Mouse (Mus musculus) hindbrain, embryonic 11.5 days (tissue): ENCODE results near the gene Kcnq1. TPM values are rescaled to one million over a fixed set of nuclear protein-coding genes. Genes with fewer than 3 reads are reported as not detected.

Experiments
- ATAC-seq: fragments of 200-750 bp; cut with Nextera tagmentation; 2 replicates; pipeline ENCODE4 v1.8.0; 2017; ENCODE audit warnings: mild to moderate bottlenecking, moderate TSS enrichment, moderate library complexity; ENCODE audit not compliant: low FRiP score
- DNase-seq: peaks from one replicate; pipeline ENCODE4 v3.0.0-alpha.2; 2015; ENCODE audit warnings: low spot score
- H3K27ac ChIP-seq: fragments of 300-500 bp; sonication (generic); 2 replicates; pipeline ENCODE4 v1.5.1; 2014; ENCODE audit warnings: mild to moderate bottlenecking, low read depth, low read length
- H3K27me3 ChIP-seq: fragments of 300-500 bp; sonication (generic); 2 replicates; pipeline ENCODE4 v1.6.1; 2014; ENCODE audit warnings: mild to moderate bottlenecking, low read length, moderate library complexity, mixed read lengths; ENCODE audit not compliant: control insufficient read depth, insufficient read depth
- H3K36me3 ChIP-seq: fragments of 300-500 bp; sonication (generic); 2 replicates; pipeline ENCODE4 v1.6.1; 2014; ENCODE audit warnings: mild to moderate bottlenecking, low read length, moderate library complexity, mixed read lengths; ENCODE audit not compliant: control insufficient read depth, insufficient read depth
- H3K4me1 ChIP-seq: fragments of 300-500 bp; sonication (generic); replicated peaks from 2 replicates; pipeline ENCODE4 v1.6.1; 2014; ENCODE audit warnings: low read length, mixed read lengths; ENCODE audit not compliant: control insufficient read depth, insufficient read depth
- H3K4me2 ChIP-seq: fragments of 300-500 bp; sonication (generic); replicated peaks from 2 replicates; pipeline ENCODE4 v1.6.1; 2014; ENCODE audit warnings: mild to moderate bottlenecking, low read depth, low read length
- H3K4me3 ChIP-seq: fragments of 300-500 bp; sonication (generic); 2 replicates; pipeline ENCODE4 v1.5.1; 2014; ENCODE audit warnings: low read depth, low read length
- H3K9ac ChIP-seq: fragments of 300-500 bp; sonication (generic); 2 replicates; pipeline ENCODE4 v1.6.1; 2014; ENCODE audit warnings: low read depth, low read length
- H3K9me3 ChIP-seq: fragments of 300-500 bp; sonication (generic); 2 replicates; pipeline ENCODE4 v1.6.1; 2016; ENCODE audit warnings: low read length; ENCODE audit not compliant: control insufficient read depth
- WGBS: fragments of 180-500 bp; shearing (Covaris S2); extraction: QIAGEN DNeasy Blood & Tissue Kit; methylation state at CpG from one replicate; pipeline ENCODE4 v1.1.7; 2014; 5-methylcytosine and 5-hydroxymethylcytosine counted together
- polyA plus RNA-seq: library from polyadenylated mRNA; unstranded; fragments of >200 nt; fragmentation: Nextera tagmentation; extraction: Ambion mirVana; gene quantifications from 2 replicates; pipeline ENCODE4 v1.2.1, GENCODE M21; 2014

The Kcnq1 gene
- polyA plus RNA-seq, 1 experiment from 2014 or later: 1.7 TPM

DNA sequence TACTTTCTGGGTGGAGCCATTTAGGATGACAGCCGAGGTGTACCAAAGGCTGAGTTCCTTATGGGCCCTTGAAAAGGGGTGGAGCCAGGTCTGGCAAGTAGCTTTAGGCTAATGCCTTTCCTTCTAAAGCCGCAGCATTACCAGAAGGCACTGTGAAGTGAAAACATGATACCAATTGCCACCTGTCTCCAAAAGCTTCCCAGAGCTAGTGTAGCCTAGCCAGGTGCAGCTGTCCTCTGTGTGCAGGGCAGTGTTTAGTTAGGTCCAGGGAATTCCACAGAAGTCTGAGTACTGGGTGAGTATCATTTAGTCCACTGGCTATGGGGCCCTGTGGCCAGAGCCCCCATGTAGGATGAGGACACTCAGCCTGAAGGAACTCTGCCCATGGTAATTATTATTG is 30.0 kb downstream of the Kcnq1 start:
- Histone ChIP-seq H3K4me1 (no peaks in the 10 kb centered on the region), H3K4me3 (no peak overlapping the region), H3K27me3 (no peaks in the 10 kb centered on the region), H3K9ac (no peak overlapping the region), H3K9me3 (no peaks in the 10 kb centered on the region), H3K27ac (no peak overlapping the region), H3K4me2 (no peak overlapping the region), H3K36me3 (no peaks in the 10 kb centered on the region)
- DNase-seq (no peak), ATAC-seq (no peak)
- WGBS: 70% methylated on average over 2 of the region's 2 CpGs

DNA sequence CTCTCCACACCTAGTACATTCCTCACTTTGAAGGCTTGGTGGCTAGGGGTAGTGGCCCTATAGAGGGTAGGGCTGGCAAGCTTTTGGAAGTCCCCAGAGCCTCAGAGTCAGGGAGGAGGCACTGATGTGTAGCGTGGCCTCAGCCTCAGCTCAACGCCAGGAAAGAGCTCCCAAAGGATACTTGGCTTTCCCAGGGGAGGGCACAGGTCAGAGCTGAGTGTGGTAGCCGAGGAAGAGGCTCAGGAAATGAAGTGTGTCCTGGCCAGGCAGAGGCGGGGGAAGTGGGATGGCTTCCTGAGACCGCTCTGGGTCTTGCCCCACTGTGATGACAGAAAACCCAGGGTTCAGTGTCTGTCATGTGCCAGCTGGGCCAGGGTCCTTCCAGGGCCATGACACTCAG is 30.4 kb downstream of the Kcnq1 start:
- ATAC-seq (no peak), DNase-seq (no peak)
- no peaks in the 10 kb centered on the region for H3K4me1 ChIP-seq
- no peak overlapping the region for H3K4me2 ChIP-seq
- no peaks in the 10 kb centered on the region for H3K36me3 ChIP-seq
- H3K4me3 ChIP-seq: no peak overlapping the region
- 70% methylated on average over 5 of the region's 5 CpGs for WGBS
- no peaks in the 10 kb centered on the region for H3K9me3 ChIP-seq
- no peaks in the 10 kb centered on the region for H3K27me3 ChIP-seq
- no peak overlapping the region for H3K27ac ChIP-seq
- no peak overlapping the region for H3K9ac ChIP-seq

DNA sequence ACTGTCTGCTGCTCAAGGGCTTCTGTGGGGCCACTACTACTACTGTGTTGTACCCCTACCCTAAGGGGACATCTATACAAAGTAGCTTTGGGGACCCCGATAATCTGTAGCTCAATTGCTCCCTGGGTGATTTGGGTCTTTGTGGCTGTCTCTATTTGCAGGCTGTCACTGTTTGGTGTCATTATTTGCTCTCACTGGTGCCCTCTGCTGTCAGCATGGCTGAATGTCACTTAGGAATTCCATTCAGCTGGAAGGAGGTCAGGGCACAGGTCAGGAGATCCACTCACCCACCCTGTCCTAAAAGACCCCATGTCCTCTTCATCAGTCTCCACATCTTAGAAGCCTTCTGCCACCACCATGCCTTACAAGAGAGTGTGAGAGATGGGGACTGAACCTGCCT is 32.6 kb downstream of the Kcnq1 start:
- Histone ChIP-seq H3K27me3 (no peaks in the 10 kb centered on the region), H3K4me1 (no peaks in the 10 kb centered on the region), H3K9ac (no peak overlapping the region), H3K27ac (no peak overlapping the region), H3K4me2 (no peak overlapping the region), H3K4me3 (no peak overlapping the region), H3K36me3 (no peaks in the 10 kb centered on the region), H3K9me3 (no peaks in the 10 kb centered on the region)
- ATAC-seq (no peak), DNase-seq (peak; percentile 73)
- WGBS: 55% methylated on average over 1 of the region's 1 CpGs

- ATAC-seq (no peak), DNase-seq (no peak)
- Histone ChIP-seq H3K4me2 (no peak overlapping the region), H3K4me3 (no peak overlapping the region), H3K36me3 (no peaks in the 10 kb centered on the region), H3K9me3 (no peaks in the 10 kb centered on the region), H3K27ac (no peak overlapping the region), H3K27me3 (no peaks in the 10 kb centered on the region), H3K9ac (no peak overlapping the region), H3K4me1 (no peaks in the 10 kb centered on the region)
- WGBS: 89% methylated on average over 4 of the region's 4 CpGs
Observed at GRCm38 (mm10) chr7:143139932-143140331, 33.8 kb downstream of the Kcnq1 start.

GRCm38 (mm10) chr7:143142680-143143079 is 36.5 kb downstream of the Kcnq1 start:
- H3K4me3 ChIP-seq: no peak overlapping the region
- H3K4me1 ChIP-seq: no peaks in the 10 kb centered on the region
- no peak overlapping the region for H3K27ac ChIP-seq
- no peaks in the 10 kb centered on the region for H3K9me3 ChIP-seq
- H3K27me3 ChIP-seq: no peaks in the 10 kb centered on the region
- H3K9ac ChIP-seq: no peak overlapping the region
- no peaks in the 10 kb centered on the region for H3K36me3 ChIP-seq
- WGBS: 89% methylated on average over 2 of the region's 2 CpGs
- ATAC-seq (no peak), DNase-seq (no peak)
- no peak overlapping the region for H3K4me2 ChIP-seq

DNA sequence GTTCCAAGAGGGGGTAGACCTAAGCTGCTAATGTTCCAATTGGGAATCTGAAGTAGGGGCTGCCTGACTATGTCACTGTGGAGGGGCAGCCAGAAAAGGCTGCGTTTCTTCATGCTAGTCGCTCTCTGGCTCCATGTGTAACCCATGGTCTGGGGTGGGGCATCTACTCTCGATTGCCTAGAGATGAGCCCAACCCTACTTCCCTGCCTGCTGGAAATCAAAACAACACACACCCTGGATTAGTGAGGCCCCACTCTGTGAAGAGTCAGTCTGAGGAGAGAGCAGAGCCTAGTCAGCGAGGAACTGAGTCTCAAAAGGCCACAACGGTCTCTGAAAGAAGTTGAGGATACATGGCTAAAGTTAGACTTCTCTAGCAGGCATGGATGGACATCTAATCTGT is 40.9 kb downstream of the Kcnq1 start:
- ATAC-seq: no peak
- H3K9ac ChIP-seq: no peak overlapping the region
- WGBS: 83% methylated on average over 5 of the region's 5 CpGs

DNA sequence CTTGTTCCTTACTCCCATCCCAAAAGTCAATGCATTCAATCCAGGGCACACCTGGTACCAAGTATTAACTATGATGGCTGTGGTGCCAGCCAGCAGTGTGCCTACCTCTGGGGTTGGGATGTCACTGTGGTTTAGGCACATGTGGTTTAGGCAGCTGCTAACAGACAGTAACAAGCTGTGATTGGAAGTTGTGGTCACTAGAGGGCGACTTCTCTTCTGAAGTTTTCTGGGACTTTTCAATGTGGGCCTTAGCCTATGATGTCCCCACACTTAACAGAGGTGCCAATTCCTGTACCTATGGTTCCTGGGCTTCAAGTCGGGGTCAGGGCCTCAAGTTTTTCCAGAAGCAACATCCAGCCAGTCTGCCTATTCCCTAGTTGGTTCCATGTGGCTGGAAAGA is 45.0 kb downstream of the Kcnq1 start:
- Histone ChIP-seq H3K4me3 (no peak overlapping the region), H3K9ac (no peak overlapping the region), H3K4me1 (0 out of 2 replicates have a peak, but pooled peaks cover 4% of the 10 kb centered on the region), H3K27ac (no peak overlapping the region), H3K27me3 (no peaks in the 10 kb centered on the region), H3K4me2 (no peak overlapping the region), H3K36me3 (no peaks in the 10 kb centered on the region), H3K9me3 (no peaks in the 10 kb centered on the region)
- 11% methylated on average over 2 of the region's 2 CpGs for WGBS
- DNase-seq: peak; percentile 73
- ATAC-seq: no peak

More for the DNA sequence above, 40.9 kb downstream of the Kcnq1 start:
- Histone ChIP-seq H3K27ac (no peak overlapping the region), H3K9me3 (no peaks in the 10 kb centered on the region), H3K4me3 (no peak overlapping the region), H3K4me2 (no peak overlapping the region), H3K4me1 (no peaks in the 10 kb centered on the region), H3K27me3 (no peaks in the 10 kb centered on the region), H3K36me3 (no peaks in the 10 kb centered on the region)
- DNase-seq: no peak

DNA sequence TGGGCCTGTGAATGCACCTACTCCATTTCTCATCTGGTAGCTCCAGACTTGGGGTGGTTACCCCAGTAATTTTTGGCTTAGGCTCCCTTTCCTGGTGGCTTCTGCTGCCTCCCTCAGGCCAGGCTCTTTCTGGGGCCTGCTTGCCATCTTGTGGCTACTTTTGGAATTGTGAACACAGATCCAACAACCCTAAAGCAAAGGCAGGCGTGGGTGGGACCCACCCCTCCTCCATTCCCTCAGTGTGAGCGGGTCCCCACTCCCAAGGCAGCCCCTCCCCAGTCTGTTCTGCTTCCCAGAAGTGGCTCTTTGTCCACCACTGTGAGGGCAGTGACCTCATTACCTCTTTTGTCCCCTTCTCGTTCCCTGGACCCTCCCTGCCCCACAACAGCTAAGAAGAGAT is 46.2 kb downstream of the Kcnq1 start:
- ATAC-seq: no peak
- 3% methylated on average over 3 of the region's 3 CpGs for WGBS
- Histone ChIP-seq H3K4me1 (0 out of 2 replicates have a peak, but pooled peaks cover 4% of the 10 kb centered on the region), H3K9me3 (no peaks in the 10 kb centered on the region), H3K4me2 (no peak overlapping the region), H3K9ac (no peak overlapping the region), H3K27ac (no peak overlapping the region), H3K4me3 (no peak overlapping the region), H3K27me3 (no peaks in the 10 kb centered on the region; the same call in 1 of the 2 replicates), H3K36me3 (no peaks in the 10 kb centered on the region)
- peak; percentile 59 for DNase-seq

DNA sequence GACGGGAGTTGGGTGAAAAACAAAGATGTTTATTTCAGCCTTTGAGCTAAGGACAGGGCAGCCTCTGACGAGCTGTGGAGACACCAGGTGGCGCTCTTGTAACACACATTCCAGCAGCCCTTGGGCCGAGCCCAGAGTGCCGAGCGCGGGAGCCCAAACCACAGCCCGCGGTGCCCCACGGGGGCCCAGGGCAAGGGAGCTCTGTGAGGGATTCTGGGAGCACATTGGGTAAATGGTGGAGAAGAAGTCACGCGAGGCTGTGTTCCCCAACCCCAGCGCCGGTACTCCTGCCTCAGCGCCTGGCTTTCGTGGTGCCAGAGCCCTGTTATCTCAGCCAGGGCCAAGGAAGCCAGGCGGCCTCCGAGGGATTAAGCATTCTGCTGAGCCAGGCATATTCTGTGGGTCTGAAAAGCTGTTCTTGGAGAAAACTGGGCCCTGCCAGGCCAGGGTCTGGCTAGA is 47.8 kb downstream of the Kcnq1 start:
- H3K36me3 ChIP-seq: no peaks in the 10 kb centered on the region
- DNase-seq (peak; percentile 91), ATAC-seq (peak; percentile 85)
- peak overlapping the region; percentile 48 for H3K9ac ChIP-seq
- H3K27me3 ChIP-seq: no peaks in the 10 kb centered on the region; the same call in 1 of the 2 replicates
- H3K9me3 ChIP-seq: no peaks in the 10 kb centered on the region
- 0 out of 2 replicates have a peak, but pooled peaks cover 4% of the 10 kb centered on the region for H3K4me1 ChIP-seq
- WGBS: 3% methylated on average over 18 of the region's 18 CpGs
- H3K4me3 ChIP-seq: no peak overlapping the region
- no peak overlapping the region for H3K27ac ChIP-seq
- H3K4me2 ChIP-seq: peak overlapping the region; percentile 46
